Mouse (Mus musculus) right cerebral cortex, postnatal 10 days (tissue): ENCODE measurements around the gene Mettl7a2.
"Not testable (repeated sequence)": the region's sequence is repeated elsewhere in the genome, so short reads cannot be mapped to it uniquely, and the experiment has no call there.

Source experiments
- DNase-seq, 2 experiments: peaks; one replicate each; pipeline ENCODE4 v3.0.0; 2021; ENCODE audit warnings: low spot score in 2 of 2

Gene Mettl7a2

GRCm38 (mm10) chr15:100337847-100338246, 15.2 kb upstream of the Mettl7a2 start:
- DNase-seq, result peak; percentile 44 to 53

- DNase-seq, result not testable (repeated sequence)
Observed at GRCm38 (mm10) chr15:100341314-100341980, 11.6 kb upstream of the Mettl7a2 start.

- DNase-seq, result no peak
Observed at GRCm38 (mm10) chr15:100345484-100345883, 7.5 kb upstream of the Mettl7a2 start.

- DNase-seq, result no peak
Observed at GRCm38 (mm10) chr15:100346761-100347160, 6.2 kb upstream of the Mettl7a2 start.

- no peak for DNase-seq
Observed at GRCm38 (mm10) chr15:100349496-100349895, 3.5 kb upstream of the Mettl7a2 start.

- no peak for DNase-seq
Observed at GRCm38 (mm10) chr15:100351501-100352060, 1.4 kb upstream of the Mettl7a2 start.

- DNase-seq, result not testable (repeated sequence)
Observed at GRCm38 (mm10) chr15:100353399-100353798, 399 bp downstream of the Mettl7a2 start.

GRCm38 (mm10) chr15:100355876-100356275, 2.9 kb downstream of the Mettl7a2 start:
- DNase-seq, result no peak

GRCm38 (mm10) chr15:100364242-100364641, 11.2 kb downstream of the Mettl7a2 start, which contains the start of gene Higd1c:
TSS of gene Higd1c (plus strand) at chr15:100364542.
- DNase-seq, result no peak

GRCm38 (mm10) chr15:100365967-100366366, 13.0 kb downstream of the Mettl7a2 start:
- not testable (repeated sequence) for DNase-seq

GRCm38 (mm10) chr15:100367119-100367518, 14.1 kb downstream of the Mettl7a2 start:
- no peak for DNase-seq

GRCm38 (mm10) chr15:100375066-100375465, 22.1 kb downstream of the Mettl7a2 start:
- DNase-seq, result peak; percentile 77 to 84

GRCm38 (mm10) chr15:100377847-100378505, 25.0 kb downstream of the Mettl7a2 start:
- DNase-seq, result not testable (repeated sequence)

GRCm38 (mm10) chr15:100379658-100380057, 26.7 kb downstream of the Mettl7a2 start:
- no peak for DNase-seq

GRCm38 (mm10) chr15:100380104-100380503, 27.1 kb downstream of the Mettl7a2 start:
- no peak for DNase-seq

GRCm38 (mm10) chr15:100385705-100386104, 32.7 kb downstream of the Mettl7a2 start:
- DNase-seq, result no peak

- DNase-seq, result no peak
Observed at GRCm38 (mm10) chr15:100387544-100388223, 34.7 kb downstream of the Mettl7a2 start.

GRCm38 (mm10) chr15:100388224-100388835, 35.3 kb downstream of the Mettl7a2 start:
- no peak for DNase-seq

GRCm38 (mm10) chr15:100388886-100389285, 35.9 kb downstream of the Mettl7a2 start:
- no peak for DNase-seq

- DNase-seq, result no peak
Observed at GRCm38 (mm10) chr15:100391066-100391465, 38.1 kb downstream of the Mettl7a2 start.

GRCm38 (mm10) chr15:100391599-100391998, 38.6 kb downstream of the Mettl7a2 start:
- no peak for DNase-seq

GRCm38 (mm10) chr15:100393016-100393415, 40.0 kb downstream of the Mettl7a2 start:
- no peak for DNase-seq
